Mouse (Mus musculus) naive thymus-derived CD4-positive, alpha-beta T cell, adult 2 months (primary cell): ENCODE results near the gene Trafd1.

Experiments
- DNase-seq: peaks from one replicate; pipeline ENCODE4 v3.0.0-alpha.2; 2011; ENCODE audit warnings: low read depth

The Trafd1 gene

GRCm38 (mm10) chr5:121385461-121386119, at the start of gene Trafd1:
Gene Trafd1, minus strand, starts transcription at chr5:121385632.
- peak; percentile 88 for DNase-seq

- DNase-seq = no peak
Observed at GRCm38 (mm10) chr5:121428954-121429353, 43.5 kb upstream of the Trafd1 start.

GRCm38 (mm10) chr5:121423297-121423696, 37.9 kb upstream of the Trafd1 start:
- DNase-seq = no peak

GRCm38 (mm10) chr5:121422787-121423186, 37.4 kb upstream of the Trafd1 start:
- DNase-seq = no peak

- DNase-seq = no peak
Observed at GRCm38 (mm10) chr5:121420721-121421120, 35.3 kb upstream of the Trafd1 start.

GRCm38 (mm10) chr5:121410975-121411374, 25.5 kb upstream of the Trafd1 start:
- no peak for DNase-seq

- no peak for DNase-seq
Observed at GRCm38 (mm10) chr5:121407856-121408255, 22.4 kb upstream of the Trafd1 start.

GRCm38 (mm10) chr5:121400849-121401248, 15.4 kb upstream of the Trafd1 start:
- no peak for DNase-seq

GRCm38 (mm10) chr5:121400064-121400463, 14.6 kb upstream of the Trafd1 start:
- no peak for DNase-seq

GRCm38 (mm10) chr5:121399540-121399939, 14.1 kb upstream of the Trafd1 start:
- no peak for DNase-seq

GRCm38 (mm10) chr5:121398965-121399462, 13.6 kb upstream of the Trafd1 start:
- no peak for DNase-seq

- DNase-seq = no peak
Observed at GRCm38 (mm10) chr5:121398146-121398964, 12.9 kb upstream of the Trafd1 start.

GRCm38 (mm10) chr5:121397187-121398145, 12.0 kb upstream of the Trafd1 start, which contains the start of gene Naa25:
Gene Naa25, plus strand, starts transcription at chr5:121397936.
- peak; percentile 98 for DNase-seq

GRCm38 (mm10) chr5:121395621-121396020, 10.2 kb upstream of the Trafd1 start:
- DNase-seq = no peak

GRCm38 (mm10) chr5:121393402-121393801, 8.0 kb upstream of the Trafd1 start:
- DNase-seq = no peak

- peak; percentile 77 for DNase-seq
Observed at GRCm38 (mm10) chr5:121392667-121393380, 7.4 kb upstream of the Trafd1 start.

- DNase-seq = no peak
Observed at GRCm38 (mm10) chr5:121389691-121390090, 4.3 kb upstream of the Trafd1 start.

- no peak for DNase-seq
Observed at GRCm38 (mm10) chr5:121389106-121389505, 3.7 kb upstream of the Trafd1 start.

- no peak for DNase-seq
Observed at GRCm38 (mm10) chr5:121387126-121387525, 1.7 kb upstream of the Trafd1 start.

GRCm38 (mm10) chr5:121386120-121386909, 883 bp upstream of the Trafd1 start:
- no peak for DNase-seq
